Mouse (Mus musculus): ENCODE results near the gene Ifi47. TPM values are rescaled to one million over a fixed set of nuclear protein-coding genes. Genes with fewer than 3 reads are reported as not detected.

The Ifi47 gene
- total and polyA plus RNA-seq, 3 experiments: 2.3 to 6.2 (median 2.7) TPM

DNA sequence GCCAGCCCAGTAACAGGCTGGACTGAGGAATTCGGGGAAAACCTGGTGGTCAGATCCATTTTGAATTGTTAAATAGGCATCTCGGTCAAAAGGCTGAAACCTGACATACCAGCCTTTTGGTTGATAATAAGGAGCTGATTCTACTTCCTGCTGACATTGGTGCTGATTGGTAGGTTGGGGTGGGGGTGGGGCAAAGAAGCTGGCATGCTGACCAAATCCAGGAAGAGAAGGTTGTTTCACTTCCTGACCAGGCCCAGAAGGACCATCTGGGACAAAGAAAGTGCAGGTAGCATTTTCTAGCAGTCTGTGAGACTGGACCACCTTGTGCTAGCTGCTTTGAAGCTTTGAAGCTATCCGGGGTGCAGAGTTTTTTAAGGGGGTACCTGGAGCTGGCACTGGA, 24.0 kb downstream of the Ifi47 start:
- Histone ChIP-seq H3K9ac (ENCODE audit: insufficient read depth, low read depth) (peak overlapping the region; percentile 93), H3K27me3 (replicated peaks) (no peaks in the 10 kb centered on the region), H3K9me3 (replicated peaks; ENCODE audit: low read length) (no peaks in the 10 kb centered on the region), H3K36me3 (replicated peaks in 1 of 2; ENCODE audit: control insufficient read depth in 1 of 2, insufficient read depth in 1 of 2, low read length in 1 of 2) (peaks cover 0 to 3% of the 10 kb centered on the region in 2 experiments), H3K27ac (ENCODE audit: insufficient read depth, low read depth) (no peak overlapping the region; the same call in 1 of the 2 replicates), H3K79me2 (replicated peaks; ENCODE audit: control insufficient read depth, extremely low read depth, insufficient read depth, poor library complexity, severe bottlenecking) (no peaks in the 10 kb centered on the region), H3K4me1 (ENCODE audit: control insufficient read depth in 1 of 2, insufficient read depth in 2 of 2) (peaks cover 6 to 43% of the 10 kb centered on the region in 2 experiments; a peak in 3 of 4 replicates), H3K4me2 (ENCODE audit: insufficient read depth, low read depth, poor library complexity, severe bottlenecking) (peak overlapping the region; percentile 79), H3K4me3 (replicated peaks in 1 of 3; ENCODE audit: low read depth in 2 of 3, low read length in 2 of 3, poor library complexity in 1 of 3) (peak overlapping the region; percentile 42 to 57 (median 56))
- dilution Hi-C loops (cut with MboI; ENCODE audit: extremely low pct_ligation_motif_present, extremely low pct_unique_long_range_greater_than_20kb, low sequenced_read_pairs) (no loop called here), in situ Hi-C loops (cut with MboI; ENCODE audit: low pct_ligation_motif_present, low pct_unique_long_range_greater_than_20kb, low sequenced_read_pairs) (loop anchor here (5.0 to 25.0 kb wide), 3 partner anchors 162 to 303 kb away; partner anchors contain the start of gene Irgm1)
- peak; percentile 95 for DNase-seq (ENCODE audit: extremely low read depth)
- TF ChIP-seq SMC3 (IDR thresholded peaks at IDR 0.05; ENCODE audit: low read depth, low read length) (peak; percentile 19; the same call in 1 of the 2 replicates), ZNF384 (IDR thresholded peaks at IDR 0.05; ENCODE audit: low read depth, low read length) (no peak), MXI1 (IDR thresholded peaks at IDR 0.05; ENCODE audit: low read depth, low read length) (peak; percentile 86), BHLHE40 (IDR thresholded peaks at IDR 0.05; ENCODE audit: low read depth, low read length) (peak; percentile 64), CHD1 (IDR thresholded peaks at IDR 0.05; ENCODE audit: low read depth, low read length) (no peak), PAX5 (IDR thresholded peaks at IDR 0.05; ENCODE audit: low read length) (no peak), POLR2A (IDR thresholded peaks at IDR 0.05; ENCODE audit: low read depth, low read length) (peak; percentile 81), TBP (conservative IDR thresholded peaks at IDR 0.05; ENCODE audit: low read depth, low read length) (peak; percentile 91), RCOR1 (conservative IDR thresholded peaks at IDR 0.05; ENCODE audit: low read depth, low read length) (peak; percentile 92), HCFC1 (IDR thresholded peaks at IDR 0.05; ENCODE audit: low read depth, low read length) (peak; percentile 81), RAD21 (IDR thresholded peaks at IDR 0.05; ENCODE audit: low read depth, low read length) (no peak; the same call in none of the 2 replicates), ZKSCAN1 (IDR thresholded peaks at IDR 0.05; ENCODE audit: borderline replicate concordance, low read depth, low read length) (no peak), MAX (IDR thresholded peaks at IDR 0.05; ENCODE audit: low read length) (peak; percentile 89), GABPA (IDR thresholded peaks at IDR 0.05; ENCODE audit: insufficient replicate concordance, low read depth, low read length) (no peak), JUND (conservative IDR thresholded peaks at IDR 0.05; ENCODE audit: low read depth, low read length) (peak; percentile 77), JUN (IDR thresholded peaks at IDR 0.05; ENCODE audit: insufficient read depth, low read depth, low read length) (peak; percentile 75), CHD2 (IDR thresholded peaks at IDR 0.05; ENCODE audit: low read length) (peak; percentile 96), UBTF (IDR thresholded peaks at IDR 0.05; ENCODE audit: low read depth, low read length) (no peak), ZC3H11A (IDR thresholded peaks at IDR 0.05; ENCODE audit: low read depth, low read length) (no peak), NRF1 (IDR thresholded peaks at IDR 0.05; ENCODE audit: low read depth, low read length) (no peak), MAFK (IDR thresholded peaks at IDR 0.05; ENCODE audit: insufficient replicate concordance, low read length) (peak; percentile 80), ZMIZ1 (IDR thresholded peaks at IDR 0.05; ENCODE audit: low read depth, low read length) (peak; percentile 86), IRF4 (IDR thresholded peaks at IDR 0.05; ENCODE audit: low read depth, low read length) (peak; percentile 98), CTCF (conservative IDR thresholded peaks at IDR 0.05 in 1 of 2, IDR thresholded peaks at IDR 0.05 in 1 of 2; ENCODE audit: low read depth in 2 of 2, low read length in 2 of 2) (no peak), USF1 (IDR thresholded peaks at IDR 0.05; ENCODE audit: low read depth, low read length) (no peak), MAZ (IDR thresholded peaks at IDR 0.05; ENCODE audit: low read depth, low read length) (0 out of 2 replicates have a peak, but pooled peaks have one; percentile 57), POLR2AphosphoS2 (IDR thresholded peaks at IDR 0.05; ENCODE audit: low read depth, low read length) (peak; percentile 77; the same call in 1 of the 2 replicates), MYC (IDR thresholded peaks at IDR 0.05; ENCODE audit: low read depth, low read length) (peak; percentile 92), EP300 (IDR thresholded peaks at IDR 0.05; ENCODE audit: low read length) (peak; percentile 94), ELF1 (IDR thresholded peaks at IDR 0.05; ENCODE audit: low read depth, low read length) (peak; percentile 98), MEF2A (IDR thresholded peaks at IDR 0.05; ENCODE audit: borderline replicate concordance, low read depth, low read length) (peak; percentile 88), USF2 (conservative IDR thresholded peaks at IDR 0.05; ENCODE audit: low read depth, low read length) (no peak), TCF12 (IDR thresholded peaks at IDR 0.05; ENCODE audit: low read depth, low read length) (peak; percentile 95), NELFE (IDR thresholded peaks at IDR 0.05; ENCODE audit: low read depth, low read length) (peak; percentile 85), SIN3A (IDR thresholded peaks at IDR 0.05; ENCODE audit: low read length) (peak; percentile 95), E2F4 (IDR thresholded peaks at IDR 0.05; ENCODE audit: insufficient replicate concordance, low read depth, low read length) (no peak), KAT2A (IDR thresholded peaks at IDR 0.05; ENCODE audit: insufficient replicate concordance, low read length) (peak; percentile 76; the same call in 1 of the 2 replicates), ETS1 (conservative IDR thresholded peaks at IDR 0.05; ENCODE audit: low read depth, low read length) (peak; percentile 82)

All from CH12.LX (cell line).